Mouse (Mus musculus) spleen, postnatal 14 days (tissue): ENCODE data around the gene Noxa1.
A peak's percentile ranks its signal among the peaks of the same experiment; 100 is the strongest.

Experiments
- DNase-seq, 2 experiments: peaks; one replicate each; pipeline ENCODE4 v3.0.0; 2021 to 2022; ENCODE audit warnings: low spot score in 2 of 2

Noxa1 gene

DNA sequence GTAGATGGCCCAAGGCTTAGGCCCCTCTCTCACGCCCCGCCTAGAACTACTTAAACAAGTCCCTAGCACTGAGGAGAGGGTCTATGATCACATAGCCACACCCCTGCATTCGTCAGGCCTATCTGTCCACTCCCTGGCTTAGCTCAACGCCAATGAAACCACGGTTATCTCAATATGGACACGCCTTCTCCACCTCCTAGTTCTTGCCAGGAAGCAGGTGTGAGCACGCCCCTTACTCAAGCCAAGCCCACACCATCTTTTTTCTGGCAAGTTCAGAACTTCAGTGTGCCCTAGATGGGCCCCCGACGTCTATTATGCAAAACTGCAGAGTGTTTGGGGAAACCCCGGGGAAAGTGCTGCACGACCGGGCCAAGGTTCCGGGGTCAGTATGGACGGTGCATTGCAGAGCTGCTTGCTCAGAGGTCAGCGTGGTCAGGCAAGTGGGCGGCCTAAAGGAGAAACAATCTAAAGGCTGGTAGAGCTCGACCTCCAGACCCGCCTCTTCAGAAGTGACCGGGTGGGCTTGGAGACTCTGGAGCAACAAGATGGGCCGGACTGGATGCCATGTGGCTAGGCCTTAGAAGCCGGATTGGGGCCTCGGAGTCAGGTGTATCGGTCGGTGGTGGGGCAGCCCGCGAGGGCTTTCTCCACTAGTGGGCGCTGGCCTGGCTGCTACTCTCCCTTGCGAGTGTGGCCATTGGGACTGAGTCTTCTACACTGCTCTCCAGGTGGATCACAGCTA, at the start of gene Noxa1:
Noxa1 (minus strand) TSS at position 41 of the 742 bp plus-strand sequence.
- DNase-seq: no peak

DNA sequence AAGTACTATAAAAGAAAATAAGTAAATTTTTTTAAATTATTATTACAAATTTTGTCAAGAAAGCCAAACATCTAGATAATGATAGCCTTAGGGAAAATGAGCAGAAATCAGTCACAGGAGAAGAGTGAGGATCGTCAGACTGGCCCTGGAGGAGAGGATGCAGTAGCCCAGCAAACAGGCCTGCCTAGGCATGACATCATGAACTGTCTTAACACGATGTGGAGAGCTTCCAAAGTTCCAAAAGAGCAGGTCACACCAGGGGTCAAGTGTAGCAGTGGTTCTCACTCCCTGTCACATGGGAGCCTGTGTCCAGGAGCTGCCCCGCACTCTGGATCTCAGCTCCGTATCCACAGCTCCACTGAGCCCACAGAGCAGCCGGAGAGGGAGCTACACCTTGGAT, 47.0 kb upstream of the Noxa1 start:
- DNase-seq: no peak

DNA sequence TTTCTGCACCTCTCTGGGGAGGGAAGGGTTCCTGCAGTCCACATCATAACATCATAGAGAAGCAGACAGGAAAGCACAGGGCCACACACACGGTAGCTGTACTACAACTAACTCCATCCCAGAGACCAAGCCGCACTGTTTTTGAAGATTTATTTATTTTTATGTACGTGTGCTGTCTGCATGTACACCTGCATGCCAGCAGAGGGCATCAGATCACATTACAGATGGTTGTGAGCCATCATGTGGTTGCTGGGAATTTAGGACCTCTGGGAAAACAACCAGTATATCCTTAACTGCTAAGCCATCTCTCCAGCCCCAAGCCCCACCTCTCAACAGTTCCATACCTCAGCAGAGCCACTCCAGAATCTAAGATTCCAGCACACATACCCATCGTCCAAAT, 46.2 kb upstream of the Noxa1 start:
- DNase-seq: no peak

DNA sequence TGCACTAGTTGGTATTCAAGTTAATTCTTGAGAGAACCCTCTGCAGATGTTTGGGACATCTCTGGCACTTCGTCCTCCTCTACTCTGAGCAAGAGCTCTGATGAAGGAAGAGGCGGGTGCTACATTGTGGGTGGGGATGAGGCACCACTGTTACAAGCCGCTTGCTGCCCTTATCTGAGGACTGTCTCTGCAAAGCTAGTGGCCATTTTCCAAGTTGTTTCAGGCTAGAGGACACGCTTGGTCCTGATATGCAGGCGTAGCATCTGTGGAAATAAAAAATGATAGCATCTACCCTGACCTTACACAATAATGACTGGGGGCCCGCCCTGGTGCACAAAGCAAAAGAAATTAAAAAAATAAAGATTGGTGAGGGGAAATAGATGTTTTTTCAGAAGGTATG, 42.9 kb upstream of the Noxa1 start:
- DNase-seq: no peak

DNA sequence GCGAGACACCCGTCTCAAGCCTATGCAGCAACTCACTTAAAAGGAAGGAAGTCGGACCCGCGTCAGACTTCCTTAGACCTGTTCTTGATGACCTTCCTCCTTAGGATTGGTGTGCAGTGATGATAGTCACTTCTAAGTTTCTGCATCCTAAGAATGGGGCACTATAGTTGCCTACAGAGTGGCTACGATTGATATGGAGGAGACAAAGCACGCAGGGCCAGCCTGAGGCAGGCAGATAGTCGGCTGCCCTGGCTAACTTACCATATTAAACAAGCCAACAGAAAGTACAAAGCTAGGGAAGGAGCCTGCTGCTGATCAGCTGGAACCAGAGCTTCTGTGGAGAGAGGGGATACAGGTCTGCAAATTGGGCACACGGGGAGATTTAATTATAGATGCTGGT, 36.7 kb upstream of the Noxa1 start:
- no peak for DNase-seq

DNA sequence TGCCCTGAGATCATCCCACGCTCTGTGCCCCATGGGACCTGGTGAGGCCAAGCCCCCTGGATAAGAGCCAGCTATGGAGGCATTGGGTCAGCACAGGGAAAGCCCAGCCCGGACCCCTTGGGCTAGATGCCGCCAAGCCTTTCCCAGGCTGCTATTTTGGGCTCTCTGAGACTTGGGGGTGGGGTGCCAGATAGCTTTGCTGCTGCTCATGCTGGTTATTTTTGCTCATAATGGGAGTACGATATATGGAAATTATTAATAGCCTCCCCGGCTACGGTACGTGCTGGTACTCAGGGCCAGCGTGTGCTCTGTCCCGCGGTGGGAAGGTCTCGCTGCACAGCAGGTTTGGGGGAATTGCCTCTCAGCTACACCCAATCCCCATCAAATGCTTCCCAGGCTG, 33.1 kb upstream of the Noxa1 start:
- DNase-seq: no peak

DNA sequence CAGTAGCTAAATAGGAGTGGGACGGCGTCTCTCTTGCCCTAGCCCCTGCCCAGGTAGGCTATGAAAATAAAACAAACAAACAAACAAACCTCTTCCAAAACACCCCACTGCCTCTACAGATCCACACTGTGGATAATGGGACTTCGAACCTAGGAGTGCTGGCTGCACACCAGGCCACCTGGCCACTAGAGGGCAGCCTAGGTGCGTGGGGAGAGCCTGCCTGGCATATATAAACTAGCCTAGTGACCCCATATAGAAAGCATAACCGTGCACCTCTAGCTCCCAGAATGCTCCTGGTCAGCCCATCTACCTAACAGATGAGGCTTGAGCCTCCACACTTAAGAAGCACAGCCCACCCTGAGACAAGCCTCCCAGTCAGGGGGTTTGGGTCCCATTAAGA, 32.3 kb upstream of the Noxa1 start:
- DNase-seq: peak; percentile 57 to 73

DNA sequence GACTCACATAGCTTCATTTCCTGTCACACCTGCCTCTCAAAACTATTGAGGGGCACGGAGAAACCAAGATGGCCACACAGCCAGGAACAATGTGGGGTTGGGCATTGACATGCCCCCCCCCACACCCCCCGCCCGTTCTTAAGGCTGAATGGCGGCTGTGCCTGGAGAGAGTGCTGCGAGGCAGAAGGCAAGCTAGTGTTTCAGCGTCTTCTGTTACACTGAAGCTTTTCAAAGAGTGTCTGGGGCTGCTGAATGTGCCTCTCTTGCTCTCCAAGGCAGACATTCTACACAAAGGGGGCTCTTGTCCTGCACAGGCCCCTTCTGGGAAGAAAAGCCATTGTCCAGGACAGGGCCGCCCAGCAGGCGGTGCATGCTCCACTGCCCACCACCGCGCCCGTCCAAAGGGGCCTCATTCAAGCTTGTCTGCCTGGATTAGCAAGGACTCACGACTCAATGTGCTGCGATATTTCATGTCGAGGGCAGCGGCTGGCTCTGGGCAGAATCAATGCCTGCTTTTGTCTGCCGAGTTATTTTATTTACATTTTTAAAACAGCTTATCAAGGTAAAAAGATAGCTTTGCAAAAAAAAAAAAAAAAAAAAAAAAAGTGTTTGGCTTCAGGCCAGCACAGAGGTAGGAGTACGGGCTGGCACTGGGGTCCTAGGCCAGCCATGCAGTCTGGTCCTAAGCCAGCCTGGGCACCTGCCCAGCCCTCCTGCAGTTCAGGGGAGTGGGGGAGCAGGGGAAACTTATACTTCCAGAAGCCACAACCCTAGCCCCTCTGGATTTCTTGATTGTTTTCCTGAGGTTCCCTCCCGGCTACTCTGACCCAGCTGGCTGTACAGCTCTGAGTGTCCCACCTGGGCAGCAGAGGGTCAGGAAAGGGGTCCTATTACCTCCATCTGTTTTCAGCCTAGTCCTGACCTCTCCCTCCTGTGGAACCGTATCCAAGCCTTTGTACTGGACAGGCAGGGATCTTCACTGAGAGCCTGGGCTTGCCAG, 31.4 kb upstream of the Noxa1 start:
- DNase-seq: no peak

DNA sequence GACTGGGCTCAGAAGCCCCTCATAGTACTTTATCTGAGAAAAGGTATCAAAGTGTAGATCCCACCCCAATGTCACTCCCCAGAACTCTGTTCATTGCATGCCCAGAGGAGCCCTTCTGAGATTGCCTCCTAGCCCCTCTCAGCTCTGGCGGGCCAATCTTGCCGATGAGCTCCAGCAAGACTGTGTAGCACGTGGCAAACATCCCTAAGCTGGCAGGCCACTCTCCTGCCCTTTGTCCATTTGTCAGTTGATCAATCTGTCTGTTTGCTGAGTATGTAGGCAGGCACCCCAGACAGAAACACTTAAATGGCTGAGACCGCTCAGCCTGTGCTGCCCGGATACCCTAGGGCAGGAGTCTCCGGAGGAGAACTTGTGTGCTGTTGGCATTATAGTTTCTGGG, 30.2 kb upstream of the Noxa1 start:
- no peak for DNase-seq

DNA sequence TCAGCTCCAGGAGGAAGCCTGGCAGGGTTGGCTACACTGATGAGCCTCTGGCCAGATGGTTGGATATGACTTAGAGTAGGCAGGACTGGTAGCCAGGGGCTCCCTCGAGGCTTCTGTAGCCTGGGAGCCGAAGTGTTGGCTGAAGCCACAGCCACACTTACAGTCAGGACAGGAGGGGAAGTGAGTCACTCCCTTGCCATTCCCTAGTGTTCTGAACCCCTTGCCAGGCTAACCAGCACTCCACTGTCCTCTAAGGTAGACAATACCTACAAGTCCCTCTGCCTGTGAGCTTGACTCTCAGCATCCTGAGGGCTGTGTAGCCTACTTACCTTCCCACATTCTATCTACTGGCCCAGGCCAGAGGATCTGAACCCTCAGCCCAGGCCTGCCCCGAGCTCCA, 29.5 kb upstream of the Noxa1 start:
- no peak for DNase-seq

DNA sequence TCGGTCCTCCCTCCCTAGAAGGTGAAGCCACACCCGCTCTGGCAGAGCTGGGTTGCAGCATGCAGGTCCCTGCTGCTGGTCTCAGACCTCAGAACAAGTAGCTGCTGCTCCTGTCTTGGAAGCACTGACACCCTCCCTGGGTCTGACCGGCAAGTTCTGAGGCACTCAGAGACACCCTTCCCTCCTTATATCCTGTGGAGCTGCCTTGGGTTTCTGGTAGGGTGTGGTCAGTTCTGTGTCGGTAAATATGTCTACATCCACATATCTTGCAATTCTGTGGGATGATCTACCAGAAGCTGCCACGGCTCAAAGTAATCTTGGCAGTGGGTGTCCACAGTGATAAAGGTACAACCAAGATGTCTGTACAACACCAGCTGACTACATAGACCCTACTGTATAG, 28.6 kb upstream of the Noxa1 start:
- no peak for DNase-seq

DNA sequence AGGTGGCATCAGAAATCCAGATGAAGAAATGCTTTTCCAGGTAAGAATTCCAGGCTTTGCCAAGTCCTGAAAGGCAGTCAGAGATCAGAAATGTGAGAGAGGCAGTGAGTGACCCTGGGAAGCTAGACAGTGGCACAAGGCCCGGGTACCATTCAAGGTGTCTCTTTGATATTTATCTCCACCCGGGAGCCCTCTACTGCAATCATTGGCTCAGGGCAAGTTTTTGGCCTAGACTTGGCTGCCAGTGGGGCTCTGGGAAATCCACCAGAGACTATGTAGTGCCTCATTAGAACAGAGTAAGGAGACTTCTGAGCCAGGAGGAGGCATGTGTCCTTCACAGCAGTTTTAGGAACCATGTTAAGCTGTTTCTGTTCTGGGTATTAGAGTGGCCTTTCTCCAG, 27.7 kb upstream of the Noxa1 start:
- DNase-seq: no peak

DNA sequence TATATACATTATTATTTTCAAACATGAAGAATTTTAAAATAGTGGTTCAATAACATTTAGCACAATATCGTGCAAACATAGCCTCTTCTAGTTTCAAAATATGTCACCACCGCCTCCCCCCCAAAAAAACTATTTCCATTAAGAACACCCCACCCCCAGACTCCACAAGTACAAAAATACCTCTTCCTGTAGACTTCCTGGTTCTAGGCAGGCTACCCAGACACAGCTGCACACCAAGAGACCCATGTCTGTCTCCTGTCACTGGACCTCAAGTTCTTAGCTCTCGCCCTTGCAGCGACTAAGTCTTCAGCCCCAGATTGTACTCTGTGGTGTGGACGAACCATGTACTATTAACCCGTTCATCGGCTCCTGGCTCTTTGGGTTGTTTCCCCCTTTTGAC, 26.0 kb upstream of the Noxa1 start:
- no peak for DNase-seq

DNA sequence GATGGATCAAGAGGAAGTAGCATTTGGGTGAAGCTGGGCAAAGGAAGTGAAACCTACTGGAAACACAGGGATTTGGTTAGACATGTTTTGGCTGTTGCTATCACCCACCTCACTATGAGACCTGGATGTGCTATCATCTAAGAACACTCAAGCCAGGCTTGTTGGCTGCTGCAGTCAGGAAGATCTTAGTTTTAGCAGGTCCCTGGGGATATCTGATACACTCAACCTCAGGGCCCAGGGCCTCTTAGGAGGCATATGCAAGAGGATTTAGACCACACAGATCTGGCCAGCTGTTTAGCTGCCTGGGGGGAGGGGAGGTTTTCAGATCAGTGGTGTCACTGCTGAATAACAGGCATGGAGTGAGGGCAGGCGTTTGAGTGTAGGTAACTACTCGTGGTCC, 20.5 kb upstream of the Noxa1 start:
- no peak for DNase-seq

DNA sequence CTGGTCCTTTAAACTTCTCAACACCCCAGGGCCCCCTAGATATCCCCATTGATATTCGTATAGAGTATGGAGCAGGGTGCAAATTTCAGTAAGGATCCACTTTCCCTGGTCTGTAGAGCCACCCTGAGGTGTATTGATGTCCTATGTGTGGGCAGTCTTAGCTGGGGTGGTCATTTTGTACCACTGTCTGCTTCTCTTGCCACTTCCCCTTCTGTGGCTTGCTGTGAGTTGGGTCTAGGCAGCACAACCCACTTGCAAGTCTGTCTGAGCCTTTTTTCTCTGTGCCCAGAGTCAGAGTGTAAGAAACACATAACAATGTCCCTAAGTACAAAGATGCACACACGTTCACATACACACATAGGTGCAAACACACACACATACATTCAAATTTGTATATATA, 19.4 kb upstream of the Noxa1 start:
- DNase-seq: no peak

DNA sequence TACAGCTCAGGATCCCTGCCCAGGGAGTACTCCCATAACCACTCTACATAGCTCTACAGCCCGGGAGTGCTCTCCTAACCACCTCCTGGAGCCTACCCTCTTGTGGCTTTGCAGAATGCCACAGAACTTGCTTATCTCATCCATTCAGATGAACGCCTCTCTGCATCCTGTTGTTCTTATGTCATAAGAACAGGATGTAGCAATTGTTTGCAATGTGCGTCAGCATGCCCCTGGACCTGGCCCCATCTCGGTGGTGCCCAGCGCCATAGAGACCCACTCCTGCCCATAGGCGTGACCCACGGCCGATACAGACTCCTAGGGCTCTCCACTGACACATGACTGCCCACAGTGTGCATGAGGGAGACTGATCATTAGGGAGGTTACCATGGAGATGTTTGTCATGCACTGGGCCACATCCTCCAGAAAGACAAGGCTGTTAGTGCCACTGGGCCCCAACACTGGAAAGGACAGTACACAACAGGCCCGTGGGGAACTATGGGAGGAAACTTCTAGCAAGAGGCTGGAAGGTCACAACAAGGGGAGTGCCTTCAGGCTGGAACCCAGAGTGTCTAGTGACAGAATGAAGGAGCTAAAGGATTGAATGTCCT, 16.3 kb upstream of the Noxa1 start:
- no peak for DNase-seq

DNA sequence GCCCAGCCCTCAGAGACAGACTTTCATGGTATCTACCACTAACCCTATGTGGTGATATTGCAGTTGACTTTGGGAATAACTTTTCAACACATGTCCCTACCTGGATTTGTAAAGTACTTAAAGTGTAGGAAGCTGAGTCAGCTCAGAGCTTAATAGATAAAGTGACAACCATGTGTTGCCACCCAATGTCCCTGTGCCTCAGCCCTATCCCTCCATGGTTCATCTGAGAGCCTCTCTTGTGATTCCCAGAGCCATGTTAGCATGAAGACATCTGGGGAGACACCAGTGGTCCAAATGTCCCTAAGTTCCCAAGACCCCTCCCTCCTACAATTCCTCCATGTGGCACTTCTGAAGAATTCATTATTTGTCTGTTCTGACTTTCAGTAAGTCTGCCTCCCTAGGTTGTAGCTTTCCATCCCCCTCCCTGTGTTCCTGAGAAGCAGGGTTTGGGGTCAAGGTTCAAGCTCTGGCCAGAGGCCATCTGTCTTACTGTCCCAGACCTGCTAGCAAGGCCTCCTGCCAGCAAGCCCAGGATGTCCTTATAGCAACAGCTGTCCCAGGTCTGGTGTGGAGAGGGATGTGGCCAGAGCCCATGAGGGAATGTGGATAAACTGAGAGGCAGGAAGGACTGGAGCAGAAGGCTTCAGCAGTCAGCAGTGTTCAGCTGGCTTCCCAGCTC, 15.7 kb upstream of the Noxa1 start:
- no peak for DNase-seq

DNA sequence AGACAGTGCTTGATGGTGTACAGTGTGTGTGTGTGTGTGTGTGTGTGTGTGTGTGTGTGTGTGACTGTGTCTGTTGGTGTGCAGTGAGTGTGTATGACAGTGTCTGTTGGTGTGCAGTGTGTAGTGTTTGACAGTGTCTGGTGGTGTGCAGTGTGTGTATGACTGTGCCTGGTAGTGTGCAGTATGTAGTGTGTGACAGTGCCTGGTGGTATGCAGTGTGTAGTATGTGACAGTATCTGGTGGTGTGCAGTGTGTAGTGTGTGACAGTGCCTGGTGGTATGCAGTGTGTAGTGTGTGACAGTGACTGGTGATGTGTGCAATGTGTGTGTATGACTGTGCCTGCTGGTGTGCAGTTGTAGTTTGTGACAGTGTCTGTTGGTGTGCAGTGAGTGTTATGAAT, 14.5 kb upstream of the Noxa1 start:
- DNase-seq: no peak

DNA sequence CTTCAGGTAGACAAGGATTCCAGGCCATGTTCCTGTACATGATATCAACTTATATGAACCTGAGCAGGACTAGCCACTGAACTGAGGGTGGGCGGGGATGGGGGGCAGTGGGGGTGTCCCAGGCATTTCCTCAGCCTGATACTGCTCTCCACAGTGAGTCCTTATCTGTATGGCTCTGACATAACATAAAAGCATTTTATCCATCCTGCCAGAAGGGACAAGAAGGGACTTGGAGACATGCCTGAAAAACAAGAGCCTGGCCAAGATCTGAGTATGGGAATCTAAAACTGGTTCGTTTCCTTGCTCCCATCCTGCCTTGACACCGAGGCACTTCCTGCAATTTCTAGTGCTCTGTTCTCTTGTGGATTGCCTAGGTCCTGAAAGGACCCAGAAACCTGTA, 11.1 kb upstream of the Noxa1 start:
- DNase-seq: no peak

DNA sequence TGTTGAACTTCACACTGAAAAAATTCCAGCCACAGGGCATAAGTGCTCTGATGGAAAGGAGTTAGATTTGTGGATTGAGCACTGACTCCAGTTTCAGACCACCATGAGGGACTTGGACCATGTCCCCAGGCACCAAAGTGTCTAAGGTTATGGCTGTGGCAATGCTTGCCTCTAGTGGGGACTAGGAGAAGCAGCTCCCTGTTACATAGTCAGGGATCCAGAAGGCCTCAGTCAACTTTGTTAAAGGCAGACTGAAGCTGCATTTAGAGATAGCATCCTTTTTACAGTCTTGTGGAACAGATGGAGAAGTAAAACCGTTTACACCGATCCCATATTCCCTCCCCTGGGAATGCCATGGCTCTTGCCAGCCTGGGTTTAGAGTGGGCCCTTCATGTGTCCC, 9.2 kb upstream of the Noxa1 start:
- no peak for DNase-seq

DNA sequence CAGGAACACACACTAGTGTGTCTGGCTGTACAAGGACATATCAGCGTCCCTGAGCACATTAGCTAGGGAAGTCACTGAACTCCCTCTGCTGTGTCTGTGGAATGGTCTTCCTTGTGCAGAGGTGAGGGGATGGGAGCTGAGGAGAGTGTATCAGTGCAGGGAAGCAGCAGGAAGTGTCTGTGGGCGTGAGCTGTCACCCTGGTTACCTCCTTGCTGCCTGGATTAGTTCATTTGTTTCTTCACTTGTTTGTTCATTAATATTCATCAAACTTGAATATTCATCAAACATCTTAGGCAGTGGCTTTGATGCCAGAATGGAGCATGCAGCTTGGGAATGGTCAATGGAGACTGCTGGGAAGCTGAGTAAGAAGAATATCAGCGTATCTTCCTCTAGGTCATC, 4.8 kb upstream of the Noxa1 start:
- no peak for DNase-seq

DNA sequence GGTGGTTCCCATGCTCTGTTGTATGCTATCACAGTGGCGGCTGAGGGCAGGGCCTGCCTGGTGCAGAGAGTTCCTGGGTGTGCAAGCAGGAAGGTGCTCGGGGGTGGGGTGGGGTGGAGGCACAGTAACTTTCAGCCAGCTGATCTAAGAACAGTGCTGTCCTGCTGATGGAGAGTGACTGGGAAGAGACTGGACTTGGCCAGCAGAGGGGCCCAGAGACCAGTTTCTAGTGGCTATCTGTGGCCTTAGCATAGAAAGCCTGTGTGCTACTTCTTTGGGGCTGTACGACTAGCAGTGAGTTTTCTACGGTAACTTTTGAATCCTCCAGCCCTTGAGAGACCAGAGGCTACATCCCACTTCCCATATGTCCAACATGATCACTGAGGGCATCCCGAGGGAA, 4.0 kb upstream of the Noxa1 start:
- DNase-seq: no peak
